Mouse (Mus musculus) gastrocnemius, postnatal 14 days (tissue): ENCODE results near the gene Ccdc50. TPM values are rescaled to one million over a fixed set of nuclear protein-coding genes. Genes with fewer than 3 reads are reported as not detected.

ENCODE experiments used
- DNase-seq: peaks from one replicate; pipeline ENCODE4 v3.0.0; 2021; ENCODE audit warnings: mixed read lengths
- intact Hi-C: fragments of 180-260 bp; cut with DNase I; formaldehyde crosslinking; loops from one replicate; pipeline ENCODE4 v1.15.1; 2025; ENCODE audit warnings: low total_unique reads
- total RNA-seq, 2 experiments: library from RNA; stranded (reverse); gene quantifications; 2 replicates each; pipeline ENCODE4 v1.2.3; 2021

Gene Ccdc50
- total RNA-seq, 2 experiments from 2014 or later = 66.3 to 78.9 TPM

DNA sequence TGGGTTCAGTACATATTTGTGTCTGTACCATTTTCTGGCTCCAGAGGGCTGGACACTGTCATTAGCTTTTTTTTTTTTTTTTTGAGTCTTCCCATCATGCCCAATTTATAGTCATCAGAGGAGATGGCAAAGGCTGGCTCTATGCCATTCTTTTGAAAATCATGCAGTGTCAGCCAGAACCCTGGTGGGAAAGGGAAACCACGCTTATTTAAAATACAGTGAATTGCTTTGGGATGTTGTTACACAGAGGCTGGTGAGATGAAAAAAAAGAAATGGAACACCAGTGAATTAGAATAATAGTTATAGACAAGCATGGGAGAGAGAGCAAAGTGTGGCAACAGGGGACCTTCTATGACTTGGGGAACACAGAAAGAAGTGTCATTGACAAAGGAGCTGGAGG, 95.2 kb downstream of the Ccdc50 start:
- intact Hi-C loops = no loop called here
- DNase-seq = no peak

Other genes starting within 250 kb of the Ccdc50 start
- gene Ostn, start 81.4 kb upstream of the Ccdc50 start, total RNA-seq = 1 to 10 TPM; 1.5 to 1.8 TPM
- gene Uts2b, start 18.6 kb upstream of the Ccdc50 start, total RNA-seq = not detected